ENCODE assay signal across 8 mouse cellular contexts in the genomic region with DNA sequence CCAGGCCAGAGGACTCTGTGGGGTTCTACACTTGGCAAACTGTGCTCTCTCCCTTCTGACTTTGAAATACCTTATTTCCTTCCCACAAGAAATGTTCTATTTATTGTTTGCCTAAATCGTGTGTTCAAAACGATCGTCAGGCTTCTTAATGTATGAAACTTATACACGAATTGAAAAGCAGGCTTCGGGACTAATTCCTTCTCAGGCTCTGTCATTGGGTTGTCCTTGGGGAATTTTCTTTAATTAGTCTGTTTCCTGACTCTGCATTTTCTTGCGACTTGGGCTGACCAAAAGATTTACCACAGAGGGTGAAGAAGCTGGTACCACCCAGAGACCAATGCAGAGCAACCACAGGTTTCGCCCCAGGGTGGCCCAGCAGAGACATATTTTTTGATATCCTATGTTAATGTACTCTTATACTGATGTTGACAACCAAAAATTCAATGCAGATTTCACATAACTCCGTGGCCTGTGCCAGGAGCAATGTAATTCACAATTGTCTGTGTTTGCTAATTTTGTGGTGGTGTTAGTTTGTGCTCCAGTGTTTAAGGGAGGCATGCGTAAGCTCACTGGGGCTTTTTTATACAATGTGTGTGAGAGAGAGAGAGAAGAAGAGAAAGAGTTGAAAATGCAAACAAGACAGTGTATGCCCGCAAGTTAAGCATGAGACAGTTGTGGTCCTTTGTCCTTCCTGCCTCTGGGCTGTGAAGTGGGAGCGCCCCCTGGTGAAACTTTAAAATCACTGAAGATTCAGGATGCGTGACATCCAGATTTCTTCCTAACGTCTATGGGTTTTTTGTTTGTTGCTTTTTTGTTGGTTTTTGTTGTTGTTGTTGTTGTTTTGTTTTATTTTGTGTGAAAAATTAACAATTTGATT.
DNase-seq lines count a peak whose midpoint lies in the region; ATAC-seq and TF ChIP-seq lines count a peak whose summit lies in the region.

No protein-coding gene starts in this region.

- no peaks in the 10 kb centered on the region for H3K4me1 ChIP-seq in kidney, adult 2 months (ENCODE audit: control insufficient read depth, insufficient read depth, low read length)
- peaks cover 39% of the 10 kb centered on the region for H3K4me1 ChIP-seq in neural tube, embryonic 13.5 days (replicated peaks)

- no peaks in the 10 kb centered on the region for H3K9me3 ChIP-seq in neural tube, embryonic 13.5 days

- WGBS in kidney, adult 2 months, result 53% methylated on average over 13 of the region's 13 CpGs
- 24% methylated on average over 13 of the region's 13 CpGs for WGBS in neural tube, embryonic 13.5 days

- peak overlapping the region; percentile 21 for H3K4me2 ChIP-seq in neural tube, embryonic 13.5 days

- no peak for TF ChIP-seq POLR2A in kidney, adult 2 months (IDR thresholded peaks at IDR 0.05; ENCODE audit: low read depth, low read length)

- H3K36me3 ChIP-seq in kidney, adult 2 months (ENCODE audit: control insufficient read depth, insufficient read depth, low read length), result no peaks in the 10 kb centered on the region
- no peaks in the 10 kb centered on the region for H3K36me3 ChIP-seq in neural tube, embryonic 13.5 days

- peak; percentile 80 for TF ChIP-seq CTCF in kidney, adult 2 months (conservative IDR thresholded peaks at IDR 0.05; ENCODE audit: insufficient read depth, insufficient read length, low read depth, low read length)

- H3K27me3 ChIP-seq in kidney, adult 2 months (replicated peaks; ENCODE audit: control insufficient read depth, insufficient read depth, low read length), result no peaks in the 10 kb centered on the region
- H3K27me3 ChIP-seq in neural tube, embryonic 13.5 days, result peaks cover 41% of the 10 kb centered on the region

- intact Hi-C loops in left cerebral cortex, postnatal 4 days (cut with DNase I), result loop anchor here (10.0 kb wide), 1 partner anchor 382 kb away; no protein-coding TSS in a partner anchor

- no peak overlapping the region; the same call in 1 of the 2 replicates for H3K9ac ChIP-seq in neural tube, embryonic 13.5 days

- DNase-seq in ovary, postnatal 10 days (ENCODE audit: low spot score), result peak; percentile 21
- no peak for DNase-seq in ovary, adult 18-20 months (ENCODE audit: low spot score)
- DNase-seq in cerebellum, adult 8-10 months, result peak; percentile 36
- peak; percentile 74 for DNase-seq in forelimb bud, embryonic 11.5 days (ENCODE audit: low read depth, low spot score)
- peak; percentile 50 for DNase-seq in kidney, adult 2 months
- peak; percentile 79 for DNase-seq in left cerebral cortex, postnatal 4 days
- peak; percentile 36 to 57 for DNase-seq in urinary bladder, postnatal 36 days (ENCODE audit: low spot score in 2 of 2)

- no peak overlapping the region for H3K27ac ChIP-seq in kidney, adult 2 months (ENCODE audit: insufficient read depth, low read depth, low read length)
- peak overlapping the region; percentile 73 for H3K27ac ChIP-seq in neural tube, embryonic 13.5 days (replicated peaks)

- H3K4me3 ChIP-seq in kidney, adult 2 months (ENCODE audit: insufficient read depth, low read depth, low read length), result no peak overlapping the region
- no peak overlapping the region for H3K4me3 ChIP-seq in neural tube, embryonic 13.5 days

- peak; percentile 66 for ATAC-seq in neural tube, embryonic 13.5 days (ENCODE audit: low read depth)
